Mouse (Mus musculus): ENCODE data around the gene Zfp827. TPM values are rescaled to one million over a fixed set of nuclear protein-coding genes. Genes with fewer than 3 reads are reported as not detected.

The Zfp827 gene
- total and polyA plus RNA-seq, 3 experiments, result 3.1 to 19.3 (median 3.2) TPM

- Histone ChIP-seq H3K4me3 (ENCODE audit: low read depth, low read length) (no peak overlapping the region), H3K9me3 (replicated peaks) (no peaks in the 10 kb centered on the region), H3K4me1 (ENCODE audit: insufficient read depth, low read depth, low read length) (no peaks in the 10 kb centered on the region), H3K36me3 (replicated peaks) (peaks cover 38% of the 10 kb centered on the region), H3K27me3 (ENCODE audit: insufficient read depth, low read length) (no peaks in the 10 kb centered on the region)
- ATAC-seq (ENCODE audit: extremely low read depth, insufficient number of reproducible peaks, low FRiP score, poor library complexity, severe bottlenecking) (no peak), DNase-seq (ENCODE audit: low spot score) (no peak)
- no peak for TF ChIP-seq GATA1 (IDR thresholded peaks at IDR 0.05; ENCODE audit: borderline replicate concordance, low read length)
- TF ChIP-seq CTCF (IDR thresholded peaks at IDR 0.05; ENCODE audit: low read depth, low read length), result no peak
- no peak for TF ChIP-seq TAL1 (conservative IDR thresholded peaks at IDR 0.05; ENCODE audit: low read depth, low read length)
- no peak for TF ChIP-seq GATA2 (IDR thresholded peaks at IDR 0.05; ENCODE audit: borderline replicate concordance, low read depth, low read length)
- TF ChIP-seq POLR2AphosphoS5 (IDR thresholded peaks at IDR 0.05; ENCODE audit: insufficient replicate concordance, low read depth, low read length), result no peak
Observed at GRCm38 (mm10) chr8:79173606-79174005, 145.4 kb downstream of the Zfp827 start.

- TF ChIP-seq GATA1 (IDR thresholded peaks at IDR 0.05; ENCODE audit: borderline replicate concordance, low read length) (no peak), CTCF (IDR thresholded peaks at IDR 0.05; ENCODE audit: low read depth, low read length) (no peak), GATA2 (IDR thresholded peaks at IDR 0.05; ENCODE audit: borderline replicate concordance, low read depth, low read length) (no peak), TAL1 (conservative IDR thresholded peaks at IDR 0.05; ENCODE audit: low read depth, low read length) (no peak), POLR2AphosphoS5 (IDR thresholded peaks at IDR 0.05; ENCODE audit: insufficient replicate concordance, low read depth, low read length) (no peak)
- no peaks in the 10 kb centered on the region for H3K9me3 ChIP-seq (replicated peaks)
- no peak overlapping the region for H3K4me3 ChIP-seq (ENCODE audit: low read depth, low read length)
- no peaks in the 10 kb centered on the region for H3K4me1 ChIP-seq (ENCODE audit: insufficient read depth, low read depth, low read length)
- no peaks in the 10 kb centered on the region for H3K27me3 ChIP-seq (ENCODE audit: insufficient read depth, low read length)
- DNase-seq (ENCODE audit: low spot score) (no peak), ATAC-seq (ENCODE audit: extremely low read depth, insufficient number of reproducible peaks, low FRiP score, poor library complexity, severe bottlenecking) (no peak)
- H3K36me3 ChIP-seq (replicated peaks), result peaks cover 60% of the 10 kb centered on the region
Observed at GRCm38 (mm10) chr8:79175991-79176390, 147.8 kb downstream of the Zfp827 start.

GRCm38 (mm10) chr8:79179678-79180077 is 151.4 kb downstream of the Zfp827 start:
- Histone ChIP-seq H3K36me3 (replicated peaks) (peaks cover 80% of the 10 kb centered on the region), H3K4me3 (ENCODE audit: low read depth, low read length) (no peak overlapping the region), H3K9me3 (replicated peaks) (no peaks in the 10 kb centered on the region), H3K27me3 (ENCODE audit: insufficient read depth, low read length) (no peaks in the 10 kb centered on the region), H3K4me1 (ENCODE audit: insufficient read depth, low read depth, low read length) (no peaks in the 10 kb centered on the region)
- TF ChIP-seq TAL1 (conservative IDR thresholded peaks at IDR 0.05; ENCODE audit: low read depth, low read length), result no peak
- no peak for TF ChIP-seq GATA1 (IDR thresholded peaks at IDR 0.05; ENCODE audit: borderline replicate concordance, low read length)
- TF ChIP-seq CTCF (IDR thresholded peaks at IDR 0.05; ENCODE audit: low read depth, low read length), result no peak
- no peak for TF ChIP-seq POLR2AphosphoS5 (IDR thresholded peaks at IDR 0.05; ENCODE audit: insufficient replicate concordance, low read depth, low read length)
- no peak for TF ChIP-seq GATA2 (IDR thresholded peaks at IDR 0.05; ENCODE audit: borderline replicate concordance, low read depth, low read length)
- DNase-seq (ENCODE audit: low spot score), result no peak
- no peak for ATAC-seq (ENCODE audit: extremely low read depth, insufficient number of reproducible peaks, low FRiP score, poor library complexity, severe bottlenecking)

GRCm38 (mm10) chr8:79185488-79185887 is 157.3 kb downstream of the Zfp827 start:
- H3K36me3 ChIP-seq (replicated peaks), result peaks cover 87% of the 10 kb centered on the region
- TF ChIP-seq POLR2AphosphoS5 (IDR thresholded peaks at IDR 0.05; ENCODE audit: insufficient replicate concordance, low read depth, low read length) (no peak), GATA2 (IDR thresholded peaks at IDR 0.05; ENCODE audit: borderline replicate concordance, low read depth, low read length) (no peak), GATA1 (IDR thresholded peaks at IDR 0.05; ENCODE audit: borderline replicate concordance, low read length) (no peak), CTCF (IDR thresholded peaks at IDR 0.05; ENCODE audit: low read depth, low read length) (no peak), TAL1 (conservative IDR thresholded peaks at IDR 0.05; ENCODE audit: low read depth, low read length) (no peak)
- H3K27me3 ChIP-seq (ENCODE audit: insufficient read depth, low read length), result no peaks in the 10 kb centered on the region
- H3K9me3 ChIP-seq (replicated peaks), result no peaks in the 10 kb centered on the region
- ATAC-seq (ENCODE audit: extremely low read depth, insufficient number of reproducible peaks, low FRiP score, poor library complexity, severe bottlenecking) (no peak), DNase-seq (ENCODE audit: low spot score) (no peak)
- H3K4me1 ChIP-seq (ENCODE audit: insufficient read depth, low read depth, low read length), result no peaks in the 10 kb centered on the region
- H3K4me3 ChIP-seq (ENCODE audit: low read depth, low read length), result no peak overlapping the region

GRCm38 (mm10) chr8:79190071-79190470 is 161.8 kb downstream of the Zfp827 start:
- DNase-seq (ENCODE audit: low spot score), result no peak
- Histone ChIP-seq H3K4me1 (ENCODE audit: insufficient read depth, low read depth, low read length) (no peaks in the 10 kb centered on the region), H3K36me3 (replicated peaks) (peaks cover 67% of the 10 kb centered on the region), H3K9me3 (replicated peaks) (no peaks in the 10 kb centered on the region), H3K4me3 (ENCODE audit: low read depth, low read length) (no peak overlapping the region), H3K27me3 (ENCODE audit: insufficient read depth, low read length) (no peaks in the 10 kb centered on the region)
- TF ChIP-seq TAL1 (conservative IDR thresholded peaks at IDR 0.05; ENCODE audit: low read depth, low read length) (no peak), GATA1 (IDR thresholded peaks at IDR 0.05; ENCODE audit: borderline replicate concordance, low read length) (no peak), POLR2AphosphoS5 (IDR thresholded peaks at IDR 0.05; ENCODE audit: insufficient replicate concordance, low read depth, low read length) (no peak), CTCF (IDR thresholded peaks at IDR 0.05; ENCODE audit: low read depth, low read length) (no peak), GATA2 (IDR thresholded peaks at IDR 0.05; ENCODE audit: borderline replicate concordance, low read depth, low read length) (no peak)
- ATAC-seq (ENCODE audit: extremely low read depth, insufficient number of reproducible peaks, low FRiP score, poor library complexity, severe bottlenecking), result no peak

GRCm38 (mm10) chr8:79196481-79196880 is 168.2 kb downstream of the Zfp827 start:
- Histone ChIP-seq H3K4me3 (ENCODE audit: low read depth, low read length) (no peak overlapping the region), H3K4me1 (ENCODE audit: insufficient read depth, low read depth, low read length) (no peaks in the 10 kb centered on the region), H3K9me3 (replicated peaks) (no peaks in the 10 kb centered on the region), H3K27me3 (ENCODE audit: insufficient read depth, low read length) (no peaks in the 10 kb centered on the region; the same call in 1 of the 2 replicates), H3K36me3 (replicated peaks) (peaks cover 9% of the 10 kb centered on the region)
- ATAC-seq (ENCODE audit: extremely low read depth, insufficient number of reproducible peaks, low FRiP score, poor library complexity, severe bottlenecking) (no peak), DNase-seq (ENCODE audit: low spot score) (no peak)
- TF ChIP-seq GATA1 (IDR thresholded peaks at IDR 0.05; ENCODE audit: borderline replicate concordance, low read length) (no peak), GATA2 (IDR thresholded peaks at IDR 0.05; ENCODE audit: borderline replicate concordance, low read depth, low read length) (no peak), POLR2AphosphoS5 (IDR thresholded peaks at IDR 0.05; ENCODE audit: insufficient replicate concordance, low read depth, low read length) (no peak), TAL1 (conservative IDR thresholded peaks at IDR 0.05; ENCODE audit: low read depth, low read length) (no peak), CTCF (IDR thresholded peaks at IDR 0.05; ENCODE audit: low read depth, low read length) (no peak)

All from G1E (cell line).